Mouse (Mus musculus) liver (tissue): ENCODE data around the gene Car5a.
A peak's percentile ranks its signal among the peaks of the same experiment; 100 is the strongest.

ENCODE experiments used
- DNase-seq: peaks from one replicate; pipeline ENCODE4 v3.0.0-alpha.2; 2020; ENCODE audit warnings: mixed read lengths

Gene Car5a

DNA sequence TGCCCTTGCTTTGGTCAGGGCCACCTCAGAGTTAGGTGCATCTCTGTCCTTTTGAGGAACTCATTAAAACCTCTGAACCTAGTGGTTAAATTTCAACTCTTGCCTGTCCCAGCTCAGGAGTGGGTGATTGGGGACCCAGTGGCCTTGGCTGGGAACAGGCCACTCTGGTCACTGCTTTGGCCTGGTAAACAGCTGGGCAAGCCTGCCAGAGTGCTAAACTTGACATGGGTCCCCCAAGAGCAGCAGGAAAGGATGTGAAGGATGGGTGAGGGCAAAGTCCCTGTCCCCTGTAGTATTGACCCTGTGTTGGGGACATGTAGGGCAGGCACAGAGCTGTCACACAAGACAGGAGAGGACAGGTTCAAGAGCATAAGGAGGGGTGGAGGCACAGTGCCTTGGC lies at the start of gene Car5a:
TSS of gene Car5a (minus strand) at position 74 of the 400 bp plus-strand sequence.
- DNase-seq = no peak

DNA sequence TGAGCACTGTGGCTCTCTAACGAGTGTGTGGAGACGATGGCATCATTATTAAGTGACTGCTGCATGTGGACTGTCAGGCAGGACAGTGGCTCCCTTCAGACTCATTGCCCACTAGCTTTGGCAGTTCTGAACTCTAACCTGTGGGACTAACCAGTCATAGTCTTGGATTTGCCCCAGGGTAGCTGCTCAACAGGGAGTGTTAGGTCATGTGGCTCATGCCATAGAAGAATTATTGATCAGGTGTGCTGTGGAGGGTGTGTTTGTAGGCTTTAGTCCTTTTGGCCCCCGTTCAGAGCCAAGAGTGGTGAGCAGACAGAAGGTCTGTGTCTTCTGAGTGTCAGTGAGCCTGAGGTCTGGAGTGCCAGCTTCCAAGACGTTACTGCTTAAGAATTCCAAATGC lies 48.2 kb upstream of the Car5a start:
- no peak for DNase-seq

DNA sequence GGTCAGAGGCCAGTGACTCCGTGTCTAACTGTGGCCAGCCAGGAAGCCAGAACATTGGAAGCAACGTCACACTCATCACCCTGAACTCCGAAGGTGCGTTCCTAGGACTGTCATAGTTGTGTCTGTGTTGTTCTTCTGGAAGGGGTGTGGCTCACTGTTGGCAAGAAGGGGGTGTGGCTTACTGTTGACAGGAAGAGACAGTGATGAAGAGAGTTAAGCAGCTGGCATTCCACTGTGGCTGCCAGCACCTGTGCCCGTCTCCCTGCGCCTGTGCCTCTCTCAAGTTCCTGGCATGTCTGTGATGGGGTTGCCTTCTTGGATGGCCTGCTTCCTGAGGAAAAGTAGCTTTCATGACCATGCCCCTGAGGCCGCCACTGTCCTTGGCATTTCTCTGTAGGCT lies 46.9 kb upstream of the Car5a start:
- no peak for DNase-seq

DNA sequence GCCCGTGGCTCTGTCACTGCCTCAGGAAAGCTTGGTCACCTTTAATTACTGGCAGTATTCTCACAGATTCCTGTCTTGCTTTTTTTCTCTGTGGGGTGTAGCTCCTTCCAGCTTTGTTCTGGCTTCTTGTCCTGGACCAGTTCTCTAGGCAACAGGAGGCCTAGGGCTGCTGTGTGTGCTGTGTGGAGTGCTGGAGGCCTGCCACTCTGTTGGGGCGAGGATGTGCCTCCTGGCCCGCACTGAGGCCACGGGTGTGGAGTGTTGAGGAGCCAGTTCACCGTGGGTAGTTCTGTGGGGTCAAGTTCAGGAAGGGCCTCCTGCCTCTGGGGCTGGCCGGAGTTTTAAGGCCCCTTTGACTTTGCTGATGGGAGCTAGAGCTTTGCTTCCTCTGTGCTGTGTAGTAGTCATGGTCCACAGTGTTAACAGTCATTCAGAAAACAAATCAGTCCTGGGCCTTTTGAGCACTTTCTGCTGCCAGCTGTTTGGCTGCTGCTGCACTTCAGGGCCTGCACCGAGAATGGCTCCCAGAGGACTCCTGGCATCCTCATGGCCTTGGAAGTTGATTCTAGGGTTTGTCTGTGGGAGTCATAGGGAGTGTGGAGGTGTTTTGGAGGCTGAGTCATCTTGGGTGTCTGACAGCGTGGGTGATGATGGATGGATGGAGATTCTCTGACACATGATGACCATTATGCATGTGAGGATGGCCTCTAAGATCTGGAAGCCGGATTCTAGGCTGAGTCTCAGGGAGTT lies 46.0 kb upstream of the Car5a start:
- DNase-seq = no peak

DNA sequence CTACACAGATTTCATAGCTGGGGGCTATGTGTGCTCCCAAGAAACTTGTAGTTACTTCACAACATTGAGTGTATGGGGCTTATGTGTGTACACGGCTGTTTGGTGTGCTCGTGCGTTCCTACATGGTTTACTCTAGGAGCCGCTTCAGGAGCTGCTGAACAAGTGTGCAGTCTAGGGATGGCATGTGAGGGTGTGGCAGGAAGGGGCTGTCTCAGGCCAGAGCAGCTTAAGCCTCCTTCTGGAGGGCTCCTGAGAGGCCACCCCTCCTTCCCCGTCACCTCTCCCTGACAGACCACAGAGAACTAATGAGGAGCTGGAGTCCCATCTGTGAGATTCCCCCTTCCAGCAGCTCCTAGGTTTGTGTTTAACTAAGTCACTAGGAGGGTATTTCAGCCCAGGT lies 43.2 kb upstream of the Car5a start:
- no peak for DNase-seq

DNA sequence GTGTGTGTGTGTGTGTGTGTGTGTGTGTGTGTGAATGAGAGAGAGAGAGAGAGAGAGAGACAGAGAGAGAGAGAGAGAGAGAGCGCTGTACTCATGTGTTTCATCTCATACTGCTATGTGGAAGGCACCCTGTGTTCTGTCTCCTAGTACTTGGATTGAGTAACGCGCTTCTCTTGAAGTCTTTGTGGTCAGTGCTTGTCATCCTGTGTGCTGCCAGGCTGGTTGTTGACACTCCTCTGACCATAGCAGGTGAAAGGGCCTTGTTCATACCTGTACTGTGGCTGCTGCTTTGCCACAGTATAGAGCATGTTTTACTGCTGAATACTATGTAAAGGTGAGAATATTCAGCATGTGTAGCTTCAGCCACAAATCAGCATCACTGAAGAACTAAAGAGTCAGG lies 41.0 kb upstream of the Car5a start:
- DNase-seq = no peak

DNA sequence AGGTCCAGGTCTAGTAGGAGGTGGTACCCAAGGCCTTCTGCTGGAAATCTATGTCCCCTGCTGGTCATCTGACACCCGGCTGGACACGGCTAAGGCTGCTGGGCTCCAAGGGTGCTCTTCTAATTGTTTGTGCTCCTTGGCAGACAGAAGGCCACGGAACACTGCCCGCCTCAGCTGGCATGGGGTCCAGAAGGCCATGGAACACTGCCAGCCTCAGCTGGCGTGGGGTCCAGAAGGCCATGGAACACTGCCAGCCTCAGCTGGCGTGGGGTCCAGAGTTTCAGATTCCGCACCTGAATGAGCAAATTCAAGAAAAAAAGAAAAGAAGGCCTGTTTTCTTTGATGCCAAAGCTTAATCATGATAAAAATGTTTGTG lies 36.8 kb upstream of the Car5a start:
- no peak for DNase-seq

DNA sequence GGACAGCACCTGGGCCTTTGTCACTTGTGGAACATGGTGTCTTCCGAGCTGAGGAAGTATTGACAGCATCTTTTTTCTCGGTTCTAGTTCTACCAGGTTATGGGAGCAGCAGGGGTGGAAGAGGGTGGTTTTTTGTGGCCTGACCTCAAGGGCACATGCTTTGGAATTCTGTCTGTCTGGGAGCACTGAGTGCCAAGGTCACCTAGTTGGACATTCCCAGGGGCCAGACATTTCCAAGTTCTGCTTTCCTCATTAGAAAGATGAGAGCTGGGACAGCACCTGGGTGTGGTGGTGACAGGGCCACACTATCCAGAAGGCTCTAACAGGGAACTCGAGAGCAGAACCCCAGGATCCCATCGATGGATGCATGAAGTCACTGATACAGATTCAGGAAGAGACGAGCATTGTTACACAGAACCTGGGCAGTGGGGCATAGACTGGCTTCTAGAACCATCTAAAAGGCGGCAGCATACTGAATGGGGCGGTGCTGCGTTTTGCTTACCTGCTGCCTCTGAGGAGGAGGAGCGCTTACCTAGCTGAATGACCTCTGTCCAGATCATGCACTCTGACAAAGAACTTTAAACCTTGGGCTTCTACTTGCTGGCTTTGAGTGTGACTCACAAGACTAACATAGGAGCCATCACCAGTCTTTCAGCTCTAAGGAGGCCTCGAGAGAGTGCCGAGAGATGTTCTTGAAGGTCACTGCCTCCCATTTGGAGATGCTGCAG lies 36.3 kb upstream of the Car5a start:
- DNase-seq = no peak

DNA sequence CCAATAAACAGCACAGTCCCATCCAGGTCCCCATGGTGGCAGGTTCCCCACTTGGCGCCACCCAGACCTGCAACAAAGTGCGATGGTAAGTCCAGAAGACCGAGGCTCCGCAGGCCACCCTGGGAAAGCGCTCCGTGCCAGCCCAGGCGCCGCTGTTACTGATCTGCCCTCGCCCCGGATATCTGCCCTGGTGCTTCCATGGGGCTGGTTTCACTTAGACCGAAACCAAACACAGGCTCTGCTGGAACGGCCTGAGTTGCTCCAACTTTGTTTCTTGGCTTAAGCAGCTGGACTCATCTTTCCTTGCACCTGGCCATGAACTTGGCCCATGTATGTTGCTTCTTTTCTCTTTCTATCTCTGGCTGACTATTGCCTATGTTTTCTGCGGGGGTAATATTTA lies 34.0 kb upstream of the Car5a start:
- no peak for DNase-seq

DNA sequence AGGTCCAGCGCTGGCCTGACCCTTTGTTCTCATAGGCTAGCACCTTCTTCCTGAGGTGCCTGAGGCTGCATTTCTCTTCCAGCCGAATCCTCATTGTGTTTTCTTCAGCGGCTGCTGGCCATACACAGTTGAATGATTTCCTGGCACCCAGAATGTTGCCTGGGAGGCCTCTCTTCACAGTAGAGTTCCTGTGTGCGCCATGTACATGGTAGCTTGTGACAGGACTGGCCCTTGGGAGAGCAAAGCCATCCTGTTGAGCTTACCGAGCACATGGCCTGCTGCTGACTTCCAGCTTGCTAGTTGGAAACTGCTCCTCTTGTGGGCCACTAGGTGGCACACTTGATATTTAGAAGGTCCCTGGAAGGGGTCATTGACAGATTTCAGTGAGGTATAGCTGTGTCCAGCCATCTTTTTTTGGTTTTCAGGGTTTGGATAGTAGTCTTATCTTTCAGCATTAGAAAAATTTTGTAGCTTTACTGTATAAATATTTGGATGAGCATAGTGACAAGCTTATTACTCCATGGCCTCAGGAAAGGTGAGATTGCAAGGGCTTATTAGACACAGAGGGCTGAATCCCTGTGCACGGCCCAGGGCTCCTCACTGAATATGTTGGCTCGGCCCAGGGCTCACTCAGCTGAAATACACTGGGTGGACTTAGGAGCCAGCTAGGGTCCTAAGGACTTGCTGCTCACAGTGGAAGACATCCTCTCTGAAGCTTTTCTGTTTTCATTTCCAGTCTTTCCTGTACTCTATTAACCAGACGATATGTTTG lies 33.3 kb upstream of the Car5a start:
- no peak for DNase-seq

DNA sequence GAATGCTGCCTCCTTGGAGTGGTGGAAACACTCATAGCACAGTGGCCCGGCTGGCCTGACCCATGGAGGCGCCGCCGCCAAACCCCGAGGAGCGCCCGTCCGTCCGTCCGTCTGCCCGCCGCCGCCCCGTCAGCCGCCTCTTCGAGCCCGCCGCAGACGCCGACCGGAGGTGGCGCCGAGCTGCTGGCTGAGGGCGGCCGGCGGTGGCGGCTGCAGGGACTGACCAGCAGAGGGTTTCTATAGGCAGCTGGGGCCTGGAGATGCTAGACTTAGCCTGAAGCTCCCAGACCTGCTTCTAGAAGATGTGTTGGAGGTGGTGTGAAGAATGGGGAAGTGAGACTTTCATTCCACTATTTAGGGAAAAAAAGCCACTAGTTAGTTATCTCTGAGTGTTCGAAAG lies 29.2 kb upstream of the Car5a start:
- no peak for DNase-seq

DNA sequence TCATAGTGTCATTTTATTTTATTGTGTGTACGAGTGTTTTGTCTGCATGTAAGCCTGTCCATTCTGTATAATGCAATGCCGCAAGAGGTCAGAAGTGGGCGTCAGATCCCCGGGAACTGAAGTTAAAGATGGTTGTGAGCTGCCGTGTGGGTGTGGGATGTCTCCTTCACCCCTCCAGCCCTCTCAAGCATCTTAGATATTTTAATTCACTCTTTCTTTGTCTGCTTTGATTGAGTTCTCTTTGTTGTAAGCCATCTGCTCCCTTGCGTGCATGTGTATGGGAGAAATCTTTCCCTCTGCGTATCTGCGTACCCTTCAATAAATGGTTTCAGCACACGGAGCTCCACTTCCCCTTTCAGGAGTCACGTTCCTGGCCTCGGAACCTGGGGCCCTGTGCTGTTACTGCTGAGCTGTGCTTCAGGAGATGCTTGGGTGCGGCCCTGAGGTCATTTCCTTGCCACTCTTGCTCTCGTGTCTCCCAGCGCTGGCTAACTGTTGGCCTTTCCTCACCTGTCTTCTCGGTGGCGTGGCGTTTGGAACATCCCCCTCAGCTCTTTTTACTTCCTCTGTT lies 26.9 kb upstream of the Car5a start:
- no peak for DNase-seq

DNA sequence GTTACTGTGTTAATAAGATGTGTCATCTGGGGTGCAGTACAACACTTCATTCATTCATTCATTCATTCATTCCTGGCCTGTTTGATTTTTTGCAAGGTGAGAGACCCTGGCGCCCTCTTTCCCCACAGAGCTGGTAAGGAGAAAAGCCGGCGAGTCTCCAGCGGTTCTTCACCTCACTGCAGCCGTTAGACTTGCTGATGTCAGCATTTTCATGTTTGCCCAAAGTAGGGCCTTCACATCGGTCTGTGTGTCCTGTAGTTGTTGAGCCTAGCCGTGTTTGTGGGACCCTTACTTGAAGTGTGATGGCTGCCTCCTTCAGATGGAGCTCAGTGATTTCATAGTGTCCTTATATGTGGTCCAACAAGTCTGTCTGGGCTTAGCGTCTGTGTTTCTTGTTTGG lies 25.5 kb upstream of the Car5a start:
- DNase-seq = no peak

DNA sequence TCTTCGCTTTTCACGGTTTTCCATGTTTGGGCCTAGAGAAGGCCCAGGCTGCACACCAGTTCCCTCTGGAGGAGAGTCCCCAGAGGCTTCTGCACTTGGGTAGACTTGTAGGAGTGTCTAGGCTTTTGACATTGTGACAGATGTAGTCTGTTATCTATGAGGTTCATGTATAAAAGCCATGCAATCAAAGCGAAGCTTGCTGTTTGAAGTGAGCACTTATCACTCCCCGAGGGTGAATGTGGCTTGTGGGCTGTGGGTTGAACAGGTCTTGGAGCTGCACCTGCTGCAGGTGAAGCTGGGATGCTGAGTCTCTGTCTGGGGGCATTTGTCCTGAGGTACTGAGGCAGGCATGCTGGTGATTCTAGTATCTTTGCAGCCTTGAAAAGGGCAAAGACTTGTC lies 23.8 kb upstream of the Car5a start:
- DNase-seq = no peak

DNA sequence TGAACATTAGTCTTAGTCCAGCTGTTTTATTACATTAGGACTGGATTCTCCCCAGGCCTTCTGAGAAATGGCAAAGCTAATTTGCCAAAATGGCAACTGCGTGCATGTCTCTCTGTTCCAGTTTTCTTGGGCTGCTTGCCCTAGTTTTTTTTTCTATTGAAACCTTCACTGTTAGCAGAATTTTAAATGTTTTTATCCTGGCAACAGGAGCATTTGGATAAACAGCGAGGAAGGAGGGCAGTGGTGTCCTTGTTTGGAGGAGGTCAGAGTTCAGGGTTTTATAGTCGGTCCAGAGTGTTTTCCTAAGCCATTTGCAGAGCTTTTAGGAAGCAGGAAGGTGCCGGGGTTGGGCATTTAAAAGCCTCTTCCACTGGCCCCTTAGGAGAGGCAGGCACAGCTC lies 23.3 kb upstream of the Car5a start:
- no peak for DNase-seq

DNA sequence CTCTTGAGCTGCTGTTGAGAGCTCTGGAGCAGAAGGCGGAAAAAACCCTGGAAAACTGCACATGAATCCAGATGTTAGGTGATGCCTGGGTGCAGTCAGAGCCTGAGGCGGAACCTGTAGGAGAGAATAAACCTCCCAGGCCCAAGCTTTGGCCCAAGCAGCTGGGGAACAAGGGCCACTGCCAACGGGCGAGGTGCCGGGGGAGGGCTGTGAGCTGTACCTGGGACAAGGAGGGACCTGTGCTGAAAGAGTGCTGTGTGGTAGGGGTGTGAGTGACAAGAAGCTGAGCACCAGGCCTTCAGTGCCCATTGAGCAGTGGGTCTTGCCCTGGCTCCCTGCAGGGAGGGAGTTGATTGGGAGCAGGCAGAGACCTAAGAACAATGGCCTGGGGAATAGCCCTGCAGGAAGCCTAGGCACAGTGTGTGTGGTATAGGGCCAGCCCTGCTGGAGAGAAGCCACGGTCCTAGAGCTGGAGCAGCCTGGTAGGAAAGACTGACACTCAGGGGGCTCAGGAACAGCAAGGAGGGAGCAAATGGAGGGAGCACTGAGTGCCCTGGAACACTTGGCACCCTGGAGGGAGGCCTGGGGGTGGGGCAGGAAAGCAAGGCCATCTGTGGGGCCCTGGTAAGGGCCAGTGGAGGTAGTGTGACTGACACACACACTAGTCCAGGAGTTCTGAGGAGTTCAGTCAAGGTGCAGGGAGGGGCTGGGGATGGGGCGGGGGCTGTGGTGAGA lies 22.2 kb upstream of the Car5a start:
- no peak for DNase-seq

DNA sequence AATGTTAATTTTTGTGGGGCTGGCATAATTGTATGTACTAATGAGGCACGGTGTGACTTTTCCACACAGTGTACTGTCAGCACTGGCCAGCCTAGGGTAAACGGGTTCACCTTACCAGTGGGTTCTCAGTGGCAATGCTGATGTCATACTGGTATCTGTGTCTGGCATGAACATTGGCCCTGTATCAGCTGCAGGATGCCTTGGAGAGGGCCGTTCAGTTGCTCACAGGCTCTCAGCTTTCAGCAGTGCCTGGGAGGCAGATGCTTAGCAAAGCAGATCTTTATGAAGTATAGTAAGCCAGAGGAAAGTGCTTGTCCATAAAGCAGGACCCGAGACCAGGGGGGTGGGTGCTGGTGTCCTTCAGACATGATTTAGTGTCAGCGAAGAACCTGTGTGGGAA lies 21.4 kb upstream of the Car5a start:
- DNase-seq = no peak

DNA sequence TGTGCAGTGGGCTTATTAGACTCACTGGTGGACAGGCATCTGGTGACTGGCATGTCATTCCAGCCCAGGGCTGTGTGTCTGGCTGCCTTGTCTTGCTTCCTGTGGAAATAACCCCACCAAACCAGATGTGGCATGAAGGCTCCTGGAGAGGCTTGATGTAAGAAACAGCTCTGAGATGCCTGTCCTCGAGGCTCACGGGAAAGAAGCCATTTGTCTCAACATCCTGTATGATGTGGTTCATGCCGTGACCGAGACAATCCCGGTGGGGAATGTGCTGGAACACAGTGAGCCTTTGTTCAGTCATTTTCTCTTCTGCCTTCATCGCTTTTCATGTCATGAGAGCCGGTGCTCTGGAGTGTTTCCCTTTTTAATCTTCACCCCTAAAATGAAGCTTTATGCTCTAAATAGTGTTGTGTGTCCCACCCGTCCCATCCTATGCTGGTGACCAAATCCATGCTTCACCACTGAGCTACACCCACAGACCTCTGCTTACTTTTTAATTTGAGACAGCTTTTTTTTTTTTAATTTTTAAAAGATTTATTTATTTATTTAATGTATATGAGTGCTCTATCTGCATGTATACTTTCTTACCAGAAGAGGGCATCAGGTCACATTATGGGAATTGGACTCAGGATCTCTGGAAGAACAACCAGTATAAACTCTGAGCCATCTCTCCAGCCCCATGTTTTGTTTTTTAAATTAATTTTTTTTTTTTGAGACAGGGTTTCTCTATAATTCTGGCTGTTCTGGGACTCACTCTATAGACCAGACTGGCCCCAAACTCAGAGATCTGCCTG lies 20.2 kb upstream of the Car5a start:
- no peak for DNase-seq

DNA sequence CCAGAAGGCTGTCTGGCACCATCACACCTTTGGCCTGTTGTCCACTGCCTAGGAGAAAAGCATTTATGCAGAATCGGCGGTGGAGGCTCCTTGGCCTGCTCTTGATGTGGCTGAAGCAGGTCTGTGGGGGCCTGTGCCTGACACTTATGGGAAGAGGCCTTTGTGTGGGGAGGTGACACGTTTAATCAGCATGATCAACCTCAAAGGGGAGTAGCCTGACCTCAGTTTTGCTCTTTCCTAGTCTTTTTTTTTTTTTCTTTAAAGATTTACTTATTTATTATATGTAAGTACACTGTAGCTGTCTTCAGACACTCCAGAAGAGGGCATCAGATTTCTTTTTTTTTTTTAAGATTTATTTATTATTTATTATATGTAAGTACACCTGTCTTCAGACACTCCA lies 18.2 kb upstream of the Car5a start:
- no peak for DNase-seq

DNA sequence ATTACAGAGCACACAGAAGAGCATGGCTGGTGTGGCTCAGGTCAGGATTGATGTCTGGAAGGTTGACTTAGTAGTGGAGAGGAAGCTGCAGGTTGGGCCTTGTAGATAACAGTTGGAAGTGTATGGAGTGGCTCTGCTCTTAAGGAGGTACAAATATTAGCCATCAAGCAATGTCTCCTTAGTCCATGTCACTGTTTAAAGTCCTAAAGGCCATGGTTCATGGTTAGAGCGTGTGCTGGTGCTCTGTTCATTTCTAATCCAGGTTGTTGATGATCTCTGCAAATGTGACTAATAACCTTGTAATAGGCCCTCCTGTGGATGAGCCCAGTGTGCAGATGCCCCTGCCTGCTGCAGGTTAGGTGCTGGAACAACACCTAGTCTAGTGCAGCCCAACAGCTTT lies 13.7 kb upstream of the Car5a start:
- DNase-seq = no peak

DNA sequence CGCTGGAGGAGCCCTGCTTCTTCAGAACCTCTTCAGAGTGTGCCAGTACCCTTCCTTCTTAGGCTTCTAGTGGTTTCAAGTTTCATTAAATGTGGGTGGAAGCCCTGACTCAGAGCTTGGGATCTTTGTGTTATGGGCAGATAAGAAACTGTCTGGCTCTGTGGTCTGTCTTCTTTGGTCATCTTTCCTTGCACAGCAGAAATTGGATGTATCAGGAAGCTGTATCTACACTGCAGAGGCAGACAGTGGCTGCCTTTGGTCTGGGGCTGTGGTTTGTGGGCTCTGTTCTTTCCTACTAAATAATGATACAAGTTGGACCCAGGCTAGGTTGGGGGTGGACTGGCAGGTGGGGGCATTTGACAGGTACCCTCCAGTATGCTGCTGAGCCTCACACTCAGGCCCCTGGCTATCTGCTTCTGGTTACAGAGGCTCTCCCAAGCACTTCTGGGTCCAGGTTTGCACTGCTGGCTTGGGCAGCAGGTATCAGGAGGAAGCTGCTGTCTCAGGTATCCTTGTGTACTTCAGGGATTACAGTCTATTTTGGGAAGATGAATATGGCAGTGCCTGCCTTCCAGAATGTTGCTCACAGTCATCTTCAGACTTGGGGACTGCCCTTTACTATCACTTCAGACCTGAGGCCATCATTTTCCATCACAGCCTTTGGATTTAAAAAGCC lies 11.3 kb upstream of the Car5a start:
- DNase-seq = peak; percentile 49
